Mouse (Mus musculus) heart, postnatal 0 days (tissue): ENCODE measurements at regions not wholly inside any gene's neighbourhood (a gene's known extent, or its start where the extent isn't known, plus 50 kb on each side); places are given as distances from the start of the nearest gene placed in this dataset.

Experiments
- ATAC-seq: fragments of 200-750 bp; cut with Nextera tagmentation; 2 replicates; pipeline ENCODE4 v1.8.0; 2017; ENCODE audit warnings: low read depth, moderate number of reproducible peaks, moderate library complexity; ENCODE audit not compliant: insufficient read depth
- DNase-seq: peaks from one replicate; pipeline ENCODE4 v3.0.0-alpha.2; 2016; ENCODE audit warnings: low spot score
- H3K27ac ChIP-seq: fragments of 300-500 bp; sonication (generic); 2 replicates; pipeline ENCODE4 v1.5.1; 2014; ENCODE audit warnings: low read depth, mild to moderate bottlenecking
- H3K27me3 ChIP-seq: fragments of 300-500 bp; sonication (generic); 2 replicates; pipeline ENCODE4 v1.6.1; 2014; ENCODE audit warnings: low read length, mixed read lengths; ENCODE audit not compliant: control insufficient read depth, insufficient read depth
- H3K36me3 ChIP-seq: fragments of 300-500 bp; sonication (generic); replicated peaks from 2 replicates; pipeline ENCODE4 v1.6.1; 2014; ENCODE audit warnings: low read length, mixed read lengths; ENCODE audit not compliant: control insufficient read depth, insufficient read depth
- H3K4me1 ChIP-seq: fragments of 300-500 bp; sonication (generic); 2 replicates; pipeline ENCODE4 v1.6.1; 2014; ENCODE audit warnings: antibody characterized with exemption; ENCODE audit not compliant: control insufficient read depth, insufficient read depth
- H3K4me2 ChIP-seq: fragments of 300-500 bp; sonication (generic); 2 replicates; pipeline ENCODE4 v1.6.1; 2014; ENCODE audit warnings: low read depth, mild to moderate bottlenecking, low read length, moderate library complexity
- H3K4me3 ChIP-seq: fragments of 300-500 bp; sonication (generic); 2 replicates; pipeline ENCODE4 v1.5.1; 2014; ENCODE audit warnings: low read depth, low read length
- H3K9ac ChIP-seq: fragments of 300-500 bp; sonication (generic); replicated peaks from 2 replicates; pipeline ENCODE4 v1.6.1; 2014; ENCODE audit warnings: low read depth, low read length, mixed read lengths
- H3K9me3 ChIP-seq: fragments of 300-500 bp; sonication (generic); replicated peaks from 2 replicates; pipeline ENCODE4 v1.6.1; 2016; ENCODE audit warnings: low read length; ENCODE audit not compliant: control insufficient read depth
- CTCF ChIP-seq: IDR thresholded peaks from 2 replicates; pipeline ENCODE4 v1.5.1; 2016; ENCODE audit warnings: antibody characterized with exemption, control low read depth, low read depth
- EP300 ChIP-seq: IDR thresholded peaks from 2 replicates; pipeline ENCODE4 v1.6.1; 2016; ENCODE audit warnings: antibody characterized with exemption, low read depth
- WGBS: fragments of 180-500 bp; shearing (Covaris S2); extraction: QIAGEN DNeasy Blood & Tissue Kit; methylation state at CpG from one replicate; pipeline ENCODE4 v1.1.7; 2014; 5-methylcytosine and 5-hydroxymethylcytosine counted together

DNA sequence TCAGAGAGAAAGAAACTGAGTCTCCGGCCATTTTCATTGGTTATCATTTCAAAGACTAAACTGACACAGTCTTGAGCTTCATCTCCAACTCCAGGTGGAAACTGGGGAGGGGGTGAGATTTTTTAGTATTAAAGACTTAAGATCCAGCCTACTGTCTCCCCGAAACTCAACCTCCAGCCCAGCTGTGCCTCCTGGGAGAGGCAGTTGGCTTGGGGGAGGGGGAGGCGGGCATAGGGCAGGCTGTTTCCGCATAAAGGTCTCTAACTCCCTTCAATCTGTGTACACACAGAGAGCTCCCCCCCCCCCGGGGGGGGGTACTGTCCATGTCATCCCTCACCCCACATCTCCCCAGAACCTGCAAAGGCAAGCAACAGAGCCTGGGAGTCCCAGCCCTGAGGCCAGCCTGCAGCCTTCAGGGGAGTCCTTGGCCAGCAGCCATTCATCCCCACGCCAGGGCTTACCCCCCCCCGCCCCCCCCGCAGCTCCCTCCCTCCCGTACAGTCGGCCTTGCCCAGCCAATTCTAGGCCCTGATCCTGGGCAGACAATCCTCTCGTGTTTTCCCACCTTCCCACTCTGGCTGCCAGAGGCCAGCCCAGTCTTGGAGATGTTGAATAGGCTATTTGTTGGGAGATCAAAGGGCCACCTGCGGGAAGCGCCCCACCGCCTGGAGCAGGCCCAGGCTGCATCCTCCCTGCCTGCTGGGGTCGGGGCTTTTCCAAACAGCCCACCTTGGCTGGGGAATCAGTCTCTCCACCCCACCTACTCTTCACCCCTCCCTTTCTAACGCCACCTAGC is 245.2 kb downstream of the Bcl11b start:
- DNase-seq (no peak), ATAC-seq (no peak)
- no peaks in the 10 kb centered on the region for H3K27me3 ChIP-seq
- H3K9ac ChIP-seq: no peak overlapping the region
- H3K36me3 ChIP-seq: no peaks in the 10 kb centered on the region
- WGBS: 20% methylated on average over 14 of the region's 16 CpGs
- no peak overlapping the region for H3K27ac ChIP-seq
- no peak overlapping the region for H3K4me3 ChIP-seq
- no peaks in the 10 kb centered on the region for H3K4me1 ChIP-seq
- no peaks in the 10 kb centered on the region for H3K9me3 ChIP-seq
- TF ChIP-seq EP300: no peak
- TF ChIP-seq CTCF: no peak
- H3K4me2 ChIP-seq: no peak overlapping the region

DNA sequence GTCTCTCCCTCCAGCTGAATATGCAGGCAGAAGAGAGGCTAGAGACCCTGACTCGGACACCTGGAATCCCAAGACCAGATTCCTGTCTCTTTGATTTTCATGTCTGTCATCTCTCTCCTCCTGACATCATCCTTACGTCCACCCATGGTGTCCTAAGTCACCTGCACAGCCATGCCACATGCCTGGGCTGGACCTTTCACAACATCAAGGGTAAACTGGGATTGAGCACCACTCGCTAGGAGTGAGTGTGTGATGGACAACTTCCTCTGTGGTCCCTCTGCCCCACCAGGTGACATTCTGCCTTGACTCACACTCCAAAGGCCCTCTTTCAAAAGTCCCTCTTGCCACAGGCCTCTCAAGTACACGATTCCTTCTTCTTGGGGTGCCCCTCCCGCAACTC is 244.1 kb downstream of the Bcl11b start:
- TF ChIP-seq EP300 (no peak), CTCF (no peak)
- H3K27me3 ChIP-seq: no peaks in the 10 kb centered on the region
- H3K4me1 ChIP-seq: no peaks in the 10 kb centered on the region
- no peak overlapping the region for H3K4me3 ChIP-seq
- 78% methylated on average over 5 of the region's 5 CpGs for WGBS
- H3K9ac ChIP-seq: no peak overlapping the region
- no peaks in the 10 kb centered on the region for H3K36me3 ChIP-seq
- H3K9me3 ChIP-seq: no peaks in the 10 kb centered on the region
- ATAC-seq: no peak
- DNase-seq: no peak
- no peak overlapping the region for H3K27ac ChIP-seq
- no peak overlapping the region for H3K4me2 ChIP-seq

DNA sequence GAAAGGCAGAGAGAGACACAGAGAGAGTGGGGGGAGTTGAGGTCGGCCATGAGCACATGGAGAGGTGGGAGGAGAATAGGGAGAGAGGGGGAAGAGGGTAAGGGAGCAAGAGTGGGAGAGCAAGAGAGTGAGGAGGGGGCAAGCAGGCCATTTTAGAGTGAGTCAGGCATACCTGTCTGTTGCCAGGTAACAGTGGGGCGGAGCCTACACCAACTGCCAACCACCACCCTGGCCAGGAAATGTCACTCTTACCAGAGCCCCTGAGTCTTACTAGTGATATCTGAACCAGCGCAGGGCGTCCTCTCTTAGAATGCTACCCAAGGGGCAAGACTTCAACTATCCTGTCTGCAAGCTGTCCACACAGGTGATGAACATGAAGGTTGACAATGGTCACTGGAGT is 243.5 kb downstream of the Bcl11b start:
- no peaks in the 10 kb centered on the region for H3K36me3 ChIP-seq
- no peak overlapping the region for H3K27ac ChIP-seq
- TF ChIP-seq EP300 (no peak), CTCF (no peak)
- H3K27me3 ChIP-seq: no peaks in the 10 kb centered on the region
- no peaks in the 10 kb centered on the region for H3K4me1 ChIP-seq
- no peak overlapping the region for H3K9ac ChIP-seq
- no peak overlapping the region for H3K4me2 ChIP-seq
- no peak for DNase-seq
- 91% methylated on average over 4 of the region's 4 CpGs for WGBS
- H3K9me3 ChIP-seq: no peaks in the 10 kb centered on the region
- ATAC-seq: no peak
- H3K4me3 ChIP-seq: no peak overlapping the region

DNA sequence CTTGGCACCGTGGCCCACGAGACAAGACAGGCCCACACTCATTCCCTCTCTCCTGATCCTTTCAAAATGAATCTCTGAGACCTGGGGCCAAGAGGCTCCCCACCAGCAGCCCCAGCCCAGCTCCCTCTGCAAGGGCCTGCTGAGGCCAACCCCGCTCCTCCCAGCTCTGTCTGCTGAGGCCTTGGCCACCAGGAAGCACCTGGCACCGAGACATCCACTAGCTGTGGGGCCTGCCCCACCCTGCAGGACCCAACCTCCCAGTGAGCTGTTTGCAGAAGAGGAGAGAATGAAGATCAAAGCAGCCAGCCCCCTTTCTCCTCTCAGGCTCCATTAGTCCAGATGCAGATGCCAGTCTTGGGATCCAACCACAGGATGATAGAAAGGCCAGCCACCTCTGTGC is 241.3 kb downstream of the Bcl11b start:
- no peaks in the 10 kb centered on the region for H3K4me1 ChIP-seq
- ATAC-seq (no peak), DNase-seq (no peak)
- 67% methylated on average over 4 of the region's 4 CpGs for WGBS
- H3K27ac ChIP-seq: no peak overlapping the region
- no peaks in the 10 kb centered on the region for H3K36me3 ChIP-seq
- H3K4me3 ChIP-seq: no peak overlapping the region
- no peak overlapping the region for H3K4me2 ChIP-seq
- no peaks in the 10 kb centered on the region for H3K9me3 ChIP-seq
- H3K9ac ChIP-seq: no peak overlapping the region
- no peak for TF ChIP-seq EP300
- TF ChIP-seq CTCF: no peak
- H3K27me3 ChIP-seq: no peaks in the 10 kb centered on the region

DNA sequence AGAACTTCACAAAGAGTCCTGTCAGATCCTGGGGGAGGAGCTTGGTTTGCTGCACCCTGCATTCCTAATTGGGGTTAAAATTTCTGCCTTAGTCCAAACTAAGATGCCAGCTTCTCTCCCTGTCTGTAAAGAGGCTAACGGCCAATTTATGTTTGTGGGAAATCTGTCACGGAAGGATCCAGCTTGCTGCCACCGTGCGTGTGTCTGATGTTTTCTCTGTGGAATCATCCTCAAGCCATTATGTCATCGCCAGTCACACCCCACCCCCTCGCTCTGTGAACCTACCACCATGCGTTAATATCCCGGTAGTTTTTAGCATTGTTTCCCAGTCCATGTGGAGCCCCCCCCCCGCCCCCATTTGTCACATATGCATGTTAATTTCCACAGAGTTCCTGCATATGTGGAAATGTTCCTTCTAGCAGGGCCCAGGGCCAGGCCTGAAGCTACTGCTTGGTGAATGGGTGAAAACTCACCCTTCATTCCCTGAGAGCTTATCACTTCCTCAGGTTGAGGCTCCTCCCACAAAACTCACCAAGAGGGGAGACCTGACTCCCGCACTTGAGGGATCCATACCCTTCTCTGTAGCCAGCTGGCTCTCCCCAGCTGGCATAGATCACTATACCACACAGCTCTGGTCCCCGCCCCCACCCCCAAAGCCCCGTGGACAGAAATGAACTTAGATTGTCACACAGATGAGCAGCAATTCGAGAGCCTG is 233.4 kb downstream of the Bcl11b start:
- Histone ChIP-seq H3K4me1 (no peaks in the 10 kb centered on the region), H3K27me3 (no peaks in the 10 kb centered on the region), H3K36me3 (no peaks in the 10 kb centered on the region), H3K9ac (no peak overlapping the region), H3K4me2 (no peak overlapping the region), H3K4me3 (no peak overlapping the region), H3K9me3 (no peaks in the 10 kb centered on the region), H3K27ac (no peak overlapping the region)
- TF ChIP-seq EP300: no peak
- TF ChIP-seq CTCF: no peak
- no peak for ATAC-seq
- no peak for DNase-seq
- WGBS: 57% methylated on average over 13 of the region's 13 CpGs
